Mouse (Mus musculus): ENCODE results near the gene Gm20388. TPM values are rescaled to one million over a fixed set of nuclear protein-coding genes. Genes with fewer than 3 reads are reported as not detected.

The Gm20388 gene
- polyA plus RNA-seq, 1 experiment from 2014 or later, result 5.3 TPM

GRCm38 (mm10) chr8:121881921-121882320, 1971.3 kb downstream of the Gm20388 start:
- Histone ChIP-seq H3K4me2 (no peak overlapping the region), H3K4me3 (ENCODE audit: low read depth, low read length) (no peak overlapping the region), H3K9ac (ENCODE audit: low read depth, low read length) (no peak overlapping the region), H3K27ac (ENCODE audit: low read depth, low read length) (no peak overlapping the region), H3K27me3 (replicated peaks; ENCODE audit: control insufficient read depth, insufficient read depth, low read length) (no peaks in the 10 kb centered on the region), H3K4me1 (replicated peaks; ENCODE audit: control insufficient read depth, insufficient read depth, low read length) (no peaks in the 10 kb centered on the region), H3K36me3 (ENCODE audit: control insufficient read depth, insufficient read depth, low read length) (peaks cover 53% of the 10 kb centered on the region), H3K9me3 (ENCODE audit: control insufficient read depth, low read length) (no peaks in the 10 kb centered on the region)
- WGBS, result 87% methylated on average over 5 of the region's 5 CpGs
- ATAC-seq (replicated peaks; ENCODE audit: low FRiP score) (no peak), DNase-seq (ENCODE audit: low spot score) (no peak)

- H3K27ac ChIP-seq (ENCODE audit: low read depth, low read length), result no peak overlapping the region
- H3K36me3 ChIP-seq (ENCODE audit: control insufficient read depth, insufficient read depth, low read length), result peaks cover 65% of the 10 kb centered on the region
- no peak for DNase-seq (ENCODE audit: low spot score)
- H3K9me3 ChIP-seq (ENCODE audit: control insufficient read depth, low read length), result no peaks in the 10 kb centered on the region
- no peaks in the 10 kb centered on the region for H3K4me1 ChIP-seq (replicated peaks; ENCODE audit: control insufficient read depth, insufficient read depth, low read length)
- no peak for ATAC-seq (replicated peaks; ENCODE audit: low FRiP score)
- no peak overlapping the region for H3K4me2 ChIP-seq
- no peaks in the 10 kb centered on the region for H3K27me3 ChIP-seq (replicated peaks; ENCODE audit: control insufficient read depth, insufficient read depth, low read length)
- WGBS, result 96% methylated on average over 3 of the region's 3 CpGs
- no peak overlapping the region for H3K9ac ChIP-seq (ENCODE audit: low read depth, low read length)
- no peak overlapping the region for H3K4me3 ChIP-seq (ENCODE audit: low read depth, low read length)
These were observed 1973.5 kb downstream of the Gm20388 start for GRCm38 (mm10) chr8:121884181-121884580.

- Histone ChIP-seq H3K4me2 (no peak overlapping the region), H3K9ac (ENCODE audit: low read depth, low read length) (no peak overlapping the region), H3K36me3 (ENCODE audit: control insufficient read depth, insufficient read depth, low read length) (peaks cover 65% of the 10 kb centered on the region), H3K9me3 (ENCODE audit: control insufficient read depth, low read length) (no peaks in the 10 kb centered on the region), H3K4me3 (ENCODE audit: low read depth, low read length) (no peak overlapping the region), H3K27ac (ENCODE audit: low read depth, low read length) (no peak overlapping the region), H3K27me3 (replicated peaks; ENCODE audit: control insufficient read depth, insufficient read depth, low read length) (no peaks in the 10 kb centered on the region), H3K4me1 (replicated peaks; ENCODE audit: control insufficient read depth, insufficient read depth, low read length) (no peaks in the 10 kb centered on the region)
- 92% methylated on average over 9 of the region's 9 CpGs for WGBS
- DNase-seq (ENCODE audit: low spot score) (no peak), ATAC-seq (replicated peaks; ENCODE audit: low FRiP score) (no peak)
These were observed 1974.4 kb downstream of the Gm20388 start for GRCm38 (mm10) chr8:121885001-121885400.

GRCm38 (mm10) chr8:121885433-121885832, 1974.8 kb downstream of the Gm20388 start:
- no peak overlapping the region for H3K4me3 ChIP-seq (ENCODE audit: low read depth, low read length)
- H3K27ac ChIP-seq (ENCODE audit: low read depth, low read length), result no peak overlapping the region
- ATAC-seq (replicated peaks; ENCODE audit: low FRiP score), result no peak
- no peak overlapping the region for H3K4me2 ChIP-seq
- H3K27me3 ChIP-seq (replicated peaks; ENCODE audit: control insufficient read depth, insufficient read depth, low read length), result no peaks in the 10 kb centered on the region
- no peak overlapping the region for H3K9ac ChIP-seq (ENCODE audit: low read depth, low read length)
- WGBS, result 91% methylated on average over 6 of the region's 6 CpGs
- no peaks in the 10 kb centered on the region for H3K4me1 ChIP-seq (replicated peaks; ENCODE audit: control insufficient read depth, insufficient read depth, low read length)
- H3K36me3 ChIP-seq (ENCODE audit: control insufficient read depth, insufficient read depth, low read length), result peaks cover 65% of the 10 kb centered on the region
- DNase-seq (ENCODE audit: low spot score), result no peak
- no peaks in the 10 kb centered on the region for H3K9me3 ChIP-seq (ENCODE audit: control insufficient read depth, low read length)

GRCm38 (mm10) chr8:121887547-121887946, 1976.9 kb downstream of the Gm20388 start:
- H3K36me3 ChIP-seq (ENCODE audit: control insufficient read depth, insufficient read depth, low read length), result peaks cover 54% of the 10 kb centered on the region
- no peaks in the 10 kb centered on the region for H3K9me3 ChIP-seq (ENCODE audit: control insufficient read depth, low read length)
- WGBS, result 60% methylated on average over 1 of the region's 1 CpGs
- DNase-seq (ENCODE audit: low spot score), result no peak
- H3K27me3 ChIP-seq (replicated peaks; ENCODE audit: control insufficient read depth, insufficient read depth, low read length), result no peaks in the 10 kb centered on the region
- no peak for ATAC-seq (replicated peaks; ENCODE audit: low FRiP score)
- no peak overlapping the region for H3K4me3 ChIP-seq (ENCODE audit: low read depth, low read length)
- H3K9ac ChIP-seq (ENCODE audit: low read depth, low read length), result no peak overlapping the region
- no peak overlapping the region for H3K27ac ChIP-seq (ENCODE audit: low read depth, low read length)
- H3K4me1 ChIP-seq (replicated peaks; ENCODE audit: control insufficient read depth, insufficient read depth, low read length), result no peaks in the 10 kb centered on the region
- no peak overlapping the region for H3K4me2 ChIP-seq

GRCm38 (mm10) chr8:121889317-121889716, 1978.7 kb downstream of the Gm20388 start:
- H3K36me3 ChIP-seq (ENCODE audit: control insufficient read depth, insufficient read depth, low read length), result peaks cover 37% of the 10 kb centered on the region
- no peak for ATAC-seq (replicated peaks; ENCODE audit: low FRiP score)
- H3K9me3 ChIP-seq (ENCODE audit: control insufficient read depth, low read length), result no peaks in the 10 kb centered on the region
- H3K4me1 ChIP-seq (replicated peaks; ENCODE audit: control insufficient read depth, insufficient read depth, low read length), result no peaks in the 10 kb centered on the region
- H3K27me3 ChIP-seq (replicated peaks; ENCODE audit: control insufficient read depth, insufficient read depth, low read length), result no peaks in the 10 kb centered on the region
- H3K4me3 ChIP-seq (ENCODE audit: low read depth, low read length), result no peak overlapping the region
- DNase-seq (ENCODE audit: low spot score), result no peak
- H3K9ac ChIP-seq (ENCODE audit: low read depth, low read length), result no peak overlapping the region
- WGBS, result 92% methylated on average over 1 of the region's 1 CpGs
- H3K4me2 ChIP-seq, result no peak overlapping the region
- no peak overlapping the region for H3K27ac ChIP-seq (ENCODE audit: low read depth, low read length)

GRCm38 (mm10) chr8:121889810-121890785, 1979.5 kb downstream of the Gm20388 start:
- ATAC-seq (replicated peaks; ENCODE audit: low FRiP score), result no peak
- no peak overlapping the region for H3K4me2 ChIP-seq
- H3K4me1 ChIP-seq (replicated peaks; ENCODE audit: control insufficient read depth, insufficient read depth, low read length), result no peaks in the 10 kb centered on the region
- no peak overlapping the region for H3K4me3 ChIP-seq (ENCODE audit: low read depth, low read length)
- H3K36me3 ChIP-seq (ENCODE audit: control insufficient read depth, insufficient read depth, low read length), result peaks cover 32% of the 10 kb centered on the region
- 83% methylated on average over 15 of the region's 15 CpGs for WGBS
- H3K27ac ChIP-seq (ENCODE audit: low read depth, low read length), result no peak overlapping the region
- H3K27me3 ChIP-seq (replicated peaks; ENCODE audit: control insufficient read depth, insufficient read depth, low read length), result no peaks in the 10 kb centered on the region
- no peak overlapping the region for H3K9ac ChIP-seq (ENCODE audit: low read depth, low read length)
- no peaks in the 10 kb centered on the region for H3K9me3 ChIP-seq (ENCODE audit: control insufficient read depth, low read length)
- no peak for DNase-seq (ENCODE audit: low spot score)

- 85% methylated on average over 5 of the region's 5 CpGs for WGBS
- no peaks in the 10 kb centered on the region for H3K9me3 ChIP-seq (ENCODE audit: control insufficient read depth, low read length)
- ATAC-seq (replicated peaks; ENCODE audit: low FRiP score), result no peak
- H3K36me3 ChIP-seq (ENCODE audit: control insufficient read depth, insufficient read depth, low read length), result peaks cover 8% of the 10 kb centered on the region; the same call in 1 of the 2 replicates
- no peak overlapping the region for H3K9ac ChIP-seq (ENCODE audit: low read depth, low read length)
- DNase-seq (ENCODE audit: low spot score), result no peak
- H3K4me1 ChIP-seq (replicated peaks; ENCODE audit: control insufficient read depth, insufficient read depth, low read length), result peaks cover 12% of the 10 kb centered on the region
- H3K27ac ChIP-seq (ENCODE audit: low read depth, low read length), result no peak overlapping the region
- no peak overlapping the region for H3K4me2 ChIP-seq
- no peak overlapping the region for H3K4me3 ChIP-seq (ENCODE audit: low read depth, low read length)
- no peaks in the 10 kb centered on the region for H3K27me3 ChIP-seq (replicated peaks; ENCODE audit: control insufficient read depth, insufficient read depth, low read length)
These were observed 1982.2 kb downstream of the Gm20388 start for GRCm38 (mm10) chr8:121892875-121893274.

GRCm38 (mm10) chr8:121895910-121896309, 1985.3 kb downstream of the Gm20388 start:
- Histone ChIP-seq H3K36me3 (ENCODE audit: control insufficient read depth, insufficient read depth, low read length) (peaks cover 6% of the 10 kb centered on the region; the same call in 1 of the 2 replicates), H3K4me3 (ENCODE audit: low read depth, low read length) (no peak overlapping the region), H3K4me1 (replicated peaks; ENCODE audit: control insufficient read depth, insufficient read depth, low read length) (peaks cover 40% of the 10 kb centered on the region), H3K27ac (ENCODE audit: low read depth, low read length) (no peak overlapping the region), H3K4me2 (no peak overlapping the region), H3K9ac (ENCODE audit: low read depth, low read length) (no peak overlapping the region), H3K27me3 (replicated peaks; ENCODE audit: control insufficient read depth, insufficient read depth, low read length) (no peaks in the 10 kb centered on the region), H3K9me3 (ENCODE audit: control insufficient read depth, low read length) (no peaks in the 10 kb centered on the region)
- ATAC-seq (replicated peaks; ENCODE audit: low FRiP score), result no peak
- 85% methylated on average over 7 of the region's 7 CpGs for WGBS
- no peak for DNase-seq (ENCODE audit: low spot score)
